Mouse (Mus musculus) embryonic facial prominence, embryonic 12.5 days (tissue): Measurements from ENCODE around the gene Ccdc22. TPM values are rescaled to one million over a fixed set of nuclear protein-coding genes. Genes with fewer than 3 reads are reported as not detected.

Experiments
- ATAC-seq: fragments of 200-750 bp; cut with Nextera tagmentation; 2 replicates; pipeline ENCODE4 v1.8.0; 2017; ENCODE audit not compliant: insufficient number of reproducible peaks, insufficient read depth, low FRiP score, low TSS enrichment
- H3K27ac ChIP-seq: fragments of 300-500 bp; sonication (generic); 2 replicates; pipeline ENCODE4 v1.5.1; 2016; ENCODE audit warnings: mild to moderate bottlenecking
- H3K27me3 ChIP-seq: fragments of 300-500 bp; sonication (generic); 2 replicates; pipeline ENCODE4 v1.6.1; 2016; ENCODE audit warnings: mild to moderate bottlenecking, moderate library complexity
- H3K36me3 ChIP-seq: fragments of 300-500 bp; sonication (generic); 2 replicates; pipeline ENCODE4 v1.6.1; 2016; ENCODE audit warnings: mild to moderate bottlenecking
- H3K4me1 ChIP-seq: fragments of 300-500 bp; sonication (generic); 2 replicates; pipeline ENCODE4 v1.6.1; 2016
- H3K4me2 ChIP-seq: fragments of 300-500 bp; sonication (generic); replicated peaks from 2 replicates; pipeline ENCODE4 v1.6.1; 2016; ENCODE audit warnings: mild to moderate bottlenecking, moderate library complexity
- H3K4me3 ChIP-seq: fragments of 300-500 bp; sonication (generic); 2 replicates; pipeline ENCODE4 v1.5.1; 2016; ENCODE audit warnings: mild to moderate bottlenecking
- H3K9ac ChIP-seq: fragments of 300-500 bp; sonication (generic); 2 replicates; pipeline ENCODE4 v1.6.1; 2016; ENCODE audit warnings: mild to moderate bottlenecking, moderate library complexity
- H3K9me3 ChIP-seq: fragments of 300-500 bp; sonication (generic); 2 replicates; pipeline ENCODE4 v1.6.1; 2016; ENCODE audit warnings: mild to moderate bottlenecking, moderate library complexity
- WGBS: fragments of 180-500 bp; shearing (Covaris S2); methylation state at CpG from one replicate; pipeline ENCODE4 v1.1.7; 2016; 5-methylcytosine and 5-hydroxymethylcytosine counted together
- polyA plus RNA-seq: library from polyadenylated mRNA; unstranded; fragments of >200 nt; fragmentation: Nextera tagmentation; extraction: Ambion mirVana; gene quantifications from 2 replicates; pipeline ENCODE4 v1.2.1, GENCODE M21; 2016

The Ccdc22 gene
- polyA plus RNA-seq, 1 experiment from 2014 or later = 32.4 TPM

- Histone ChIP-seq H3K9ac (no peak overlapping the region), H3K4me2 (peak overlapping the region; percentile 56), H3K27ac (no peak overlapping the region), H3K9me3 (no peaks in the 10 kb centered on the region), H3K36me3 (no peaks in the 10 kb centered on the region), H3K4me3 (peak overlapping the region; percentile 35), H3K4me1 (no peaks in the 10 kb centered on the region), H3K27me3 (0 out of 2 replicates have a peak, but pooled peaks cover 4% of the 10 kb centered on the region)
- no peak for ATAC-seq
- WGBS = 16% methylated on average over 21 of the region's 21 CpGs
These were observed 4.7 kb upstream of the Ccdc22 start for GRCm38 (mm10) chrX:7610035-7610434.

- WGBS = 77% methylated on average over 6 of the region's 6 CpGs
- Histone ChIP-seq H3K4me1 (no peaks in the 10 kb centered on the region), H3K27me3 (0 out of 2 replicates have a peak, but pooled peaks cover 4% of the 10 kb centered on the region), H3K4me2 (no peak within 1 kb of the TSS), H3K9me3 (no peaks in the 10 kb centered on the region), H3K4me3 (no peak within 1 kb of the TSS), H3K36me3 (no peaks in the 10 kb centered on the region), H3K27ac (no peak within 1 kb of the TSS), H3K9ac (no peak within 1 kb of the TSS)
- no peak for ATAC-seq
These were observed 1.5 kb upstream of the Ccdc22 start, which contains the start of gene Cacna1f for GRCm38 (mm10) chrX:7606783-7607182. Gene Cacna1f, plus strand, starts transcription at chrX:7607083.

- no peak overlapping the region for H3K27ac ChIP-seq
- H3K4me1 ChIP-seq = no peaks in the 10 kb centered on the region
- H3K27me3 ChIP-seq = no peaks in the 10 kb centered on the region
- no peak overlapping the region for H3K9ac ChIP-seq
- no peaks in the 10 kb centered on the region for H3K9me3 ChIP-seq
- no peak for ATAC-seq
- no peak overlapping the region for H3K4me3 ChIP-seq
- no peak overlapping the region for H3K4me2 ChIP-seq
- WGBS = 46% methylated on average over 8 of the region's 8 CpGs
- H3K36me3 ChIP-seq = no peaks in the 10 kb centered on the region
These were observed 241 bp upstream of the Ccdc22 start for GRCm38 (mm10) chrX:7605575-7605941.

- peaks cover 4% of the 10 kb centered on the region; the same call in 1 of the 2 replicates for H3K36me3 ChIP-seq
- 87% methylated on average over 7 of the region's 7 CpGs for WGBS
- H3K27ac ChIP-seq = no peak overlapping the region
- H3K9me3 ChIP-seq = no peaks in the 10 kb centered on the region
- no peak overlapping the region for H3K9ac ChIP-seq
- no peak overlapping the region for H3K4me3 ChIP-seq
- H3K4me1 ChIP-seq = no peaks in the 10 kb centered on the region
- no peak overlapping the region for H3K4me2 ChIP-seq
- no peaks in the 10 kb centered on the region for H3K27me3 ChIP-seq
- ATAC-seq = no peak
These were observed 1.3 kb downstream of the Ccdc22 start for GRCm38 (mm10) chrX:7604004-7604403.

- no peak for ATAC-seq
- no peak overlapping the region for H3K4me3 ChIP-seq
- no peak overlapping the region for H3K9ac ChIP-seq
- no peaks in the 10 kb centered on the region for H3K4me1 ChIP-seq
- WGBS = 95% methylated on average over 9 of the region's 9 CpGs
- peaks cover 26% of the 10 kb centered on the region; the same call in 1 of the 2 replicates for H3K36me3 ChIP-seq
- no peak overlapping the region for H3K4me2 ChIP-seq
- no peaks in the 10 kb centered on the region for H3K27me3 ChIP-seq
- H3K9me3 ChIP-seq = no peaks in the 10 kb centered on the region
- H3K27ac ChIP-seq = no peak overlapping the region
These were observed 9.9 kb downstream of the Ccdc22 start for GRCm38 (mm10) chrX:7595371-7595770.

- no peak overlapping the region for H3K9ac ChIP-seq
- H3K27me3 ChIP-seq = no peaks in the 10 kb centered on the region
- 83% methylated on average over 4 of the region's 5 CpGs for WGBS
- no peak overlapping the region for H3K4me2 ChIP-seq
- H3K36me3 ChIP-seq = 0 out of 2 replicates have a peak, but pooled peaks cover 4% of the 10 kb centered on the region
- H3K9me3 ChIP-seq = no peaks in the 10 kb centered on the region
- no peak for ATAC-seq
- H3K27ac ChIP-seq = no peak overlapping the region
- no peaks in the 10 kb centered on the region for H3K4me1 ChIP-seq
- H3K4me3 ChIP-seq = no peak overlapping the region
These were observed 19.0 kb downstream of the Ccdc22 start for GRCm38 (mm10) chrX:7586356-7586755.

- Histone ChIP-seq H3K27ac (no peak overlapping the region), H3K9ac (no peak overlapping the region), H3K4me3 (no peak overlapping the region), H3K36me3 (0 out of 2 replicates have a peak, but pooled peaks cover 4% of the 10 kb centered on the region), H3K4me2 (no peak overlapping the region), H3K4me1 (no peaks in the 10 kb centered on the region), H3K9me3 (no peaks in the 10 kb centered on the region), H3K27me3 (no peaks in the 10 kb centered on the region)
- no peak for ATAC-seq
- WGBS = 92% methylated on average over 11 of the region's 11 CpGs
These were observed 21.4 kb downstream of the Ccdc22 start for GRCm38 (mm10) chrX:7583881-7584280.

- 100% methylated on average over 2 of the region's 2 CpGs for WGBS
- no peaks in the 10 kb centered on the region for H3K4me1 ChIP-seq
- H3K27me3 ChIP-seq = no peaks in the 10 kb centered on the region
- no peaks in the 10 kb centered on the region for H3K36me3 ChIP-seq
- H3K9ac ChIP-seq = no peak overlapping the region
- no peak overlapping the region for H3K4me2 ChIP-seq
- H3K27ac ChIP-seq = no peak overlapping the region
- no peak for ATAC-seq
- no peaks in the 10 kb centered on the region for H3K9me3 ChIP-seq
- H3K4me3 ChIP-seq = no peak overlapping the region
These were observed 24.2 kb downstream of the Ccdc22 start for GRCm38 (mm10) chrX:7581151-7581550.

GRCm38 (mm10) chrX:7574885-7575231, 30.5 kb downstream of the Ccdc22 start:
- Histone ChIP-seq H3K9ac (no peak overlapping the region), H3K36me3 (no peaks in the 10 kb centered on the region), H3K27ac (0 out of 2 replicates have a peak overlapping the region, but pooled peaks have one; percentile 41), H3K27me3 (no peaks in the 10 kb centered on the region), H3K4me2 (peak overlapping the region; percentile 46), H3K9me3 (no peaks in the 10 kb centered on the region), H3K4me3 (peak overlapping the region; percentile 56), H3K4me1 (no peaks in the 10 kb centered on the region)
- no peak for ATAC-seq
- WGBS = 17% methylated on average over 5 of the region's 6 CpGs

- WGBS = 19% methylated on average over 62 of the region's 65 CpGs
- Histone ChIP-seq H3K27ac (peak within 1 kb of the TSS; percentile 82), H3K4me1 (no peaks in the 10 kb centered on the region), H3K9me3 (no peaks in the 10 kb centered on the region), H3K27me3 (no peaks in the 10 kb centered on the region), H3K9ac (peak within 1 kb of the TSS; percentile 70), H3K4me3 (peak within 1 kb of the TSS; percentile 56), H3K4me2 (peak within 1 kb of the TSS; percentile 56), H3K36me3 (no peaks in the 10 kb centered on the region)
- peak; percentile 98 for ATAC-seq
These were observed 31.0 kb downstream of the Ccdc22 start, which contains the start of gene Ppp1r3f for GRCm38 (mm10) chrX:7574087-7574884. Gene Ppp1r3f, minus strand, starts transcription at chrX:7574283.

GRCm38 (mm10) chrX:7573176-7574086, 31.9 kb downstream of the Ccdc22 start, which contains the start of gene Foxp3:
Gene Foxp3, plus strand, starts transcription at chrX:7573644.
- Histone ChIP-seq H3K4me2 (peak within 1 kb of the TSS; percentile 56), H3K9me3 (no peaks in the 10 kb centered on the region), H3K27ac (peak within 1 kb of the TSS; percentile 82), H3K27me3 (no peaks in the 10 kb centered on the region), H3K4me3 (peak within 1 kb of the TSS; percentile 56), H3K36me3 (no peaks in the 10 kb centered on the region), H3K9ac (peak within 1 kb of the TSS; percentile 70), H3K4me1 (no peaks in the 10 kb centered on the region)
- 35% methylated on average over 60 of the region's 72 CpGs for WGBS
- ATAC-seq = peak; percentile 61
